Mouse (Mus musculus) limb, embryonic 15.5 days (tissue): ENCODE measurements around the gene Gm10130. TPM values are rescaled to one million over a fixed set of nuclear protein-coding genes. Genes with fewer than 3 reads are reported as not detected.
"Not testable (repeated sequence)": the region's sequence is repeated elsewhere in the genome, so short reads cannot be mapped to it uniquely, and the experiment has no call there.

Experiments used
- ATAC-seq: fragments of 200-750 bp; cut with Nextera tagmentation; 2 replicates; pipeline ENCODE4 v1.8.0; 2017; ENCODE audit warnings: low read depth, moderate TSS enrichment; ENCODE audit not compliant: insufficient number of reproducible peaks, low FRiP score, low TSS enrichment
- H3K27ac ChIP-seq: fragments of 300-500 bp; sonication (generic); 2 replicates; pipeline ENCODE4 v1.5.1; 2015; ENCODE audit warnings: moderate library complexity, mild to moderate bottlenecking, inconsistent platforms
- H3K27me3 ChIP-seq: fragments of 300-500 bp; sonication (generic); 2 replicates; pipeline ENCODE4 v1.6.1; 2015; ENCODE audit warnings: inconsistent platforms
- H3K36me3 ChIP-seq: fragments of 300-500 bp; sonication (generic); 2 replicates; pipeline ENCODE4 v1.6.1; 2015; ENCODE audit warnings: inconsistent platforms
- H3K4me1 ChIP-seq: fragments of 300-500 bp; sonication (generic); 2 replicates; pipeline ENCODE4 v1.6.1; 2015; ENCODE audit warnings: inconsistent platforms
- H3K4me2 ChIP-seq: fragments of 300-500 bp; sonication (generic); 2 replicates; pipeline ENCODE4 v1.6.1; 2015; ENCODE audit warnings: mild to moderate bottlenecking, inconsistent platforms
- H3K4me3 ChIP-seq: fragments of 300-500 bp; sonication (generic); 2 replicates; pipeline ENCODE4 v1.5.1; 2015; ENCODE audit warnings: mild to moderate bottlenecking, inconsistent platforms
- H3K9ac ChIP-seq: fragments of 300-500 bp; sonication (generic); 2 replicates; pipeline ENCODE4 v1.6.1; 2015; ENCODE audit warnings: inconsistent platforms
- H3K9me3 ChIP-seq: fragments of 300-500 bp; sonication (generic); 2 replicates; pipeline ENCODE4 v1.6.1; 2016; ENCODE audit warnings: inconsistent platforms
- WGBS: fragments of 180-500 bp; shearing (Covaris S2); methylation state at CpG from one replicate; pipeline ENCODE4 v1.1.7; 2015; 5-methylcytosine and 5-hydroxymethylcytosine counted together
- polyA plus RNA-seq: library from polyadenylated mRNA; unstranded; fragments of >200 nt; fragmentation: Nextera tagmentation; extraction: Ambion mirVana; gene quantifications from 2 replicates; pipeline ENCODE4 v1.2.1, GENCODE M21; 2015

Gene Gm10130
- polyA plus RNA-seq, 1 experiment from 2014 or later, result 4.6 TPM

DNA sequence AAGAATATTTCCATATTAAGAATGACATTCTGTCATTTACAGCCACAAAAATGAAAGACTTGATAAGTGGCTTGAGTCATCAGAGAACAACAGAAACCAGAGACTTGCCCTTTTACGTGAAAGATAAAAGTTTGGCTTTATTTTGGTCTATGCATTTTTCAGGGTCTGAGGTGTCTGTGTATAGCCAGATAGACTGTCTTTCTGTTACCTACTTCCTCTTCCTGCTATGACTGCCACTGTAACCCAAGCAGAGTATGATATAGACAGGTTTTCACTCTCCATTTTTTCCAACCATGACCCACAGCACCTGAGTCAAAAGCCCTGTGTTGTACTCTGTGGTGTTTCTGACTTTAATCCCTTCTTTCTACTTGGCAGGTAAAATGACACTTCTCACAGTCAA, 66.7 kb downstream of the Gm10130 start:
- no peak for ATAC-seq
- Histone ChIP-seq H3K4me1 (no peaks in the 10 kb centered on the region), H3K9ac (no peak overlapping the region), H3K4me3 (no peak overlapping the region), H3K36me3 (no peaks in the 10 kb centered on the region), H3K27me3 (no peaks in the 10 kb centered on the region), H3K9me3 (no peaks in the 10 kb centered on the region), H3K4me2 (no peak overlapping the region), H3K27ac (no peak overlapping the region)
- WGBS, result 88% methylated on average over 1 of the region's 1 CpGs

DNA sequence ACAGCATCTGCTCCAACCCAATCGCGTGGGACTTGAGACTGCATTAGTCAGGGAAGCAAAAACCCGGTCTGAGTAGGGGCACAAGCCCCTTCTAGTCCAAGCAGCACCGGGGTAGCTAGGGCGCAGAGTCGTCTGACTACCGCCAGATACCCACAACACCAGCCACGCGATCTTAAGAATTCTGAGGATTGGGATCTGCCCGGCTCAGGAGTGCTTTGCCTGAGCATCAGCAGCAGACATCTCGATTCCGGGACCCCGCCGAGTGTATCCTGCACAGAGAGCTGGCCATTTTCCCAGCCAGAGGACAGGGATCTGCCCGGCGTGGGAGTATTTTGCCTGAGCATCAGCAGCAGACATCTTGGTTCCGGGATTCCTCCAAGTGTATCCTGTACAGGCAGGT, 88.6 kb downstream of the Gm10130 start:
- H3K27ac ChIP-seq, ATAC-seq, H3K4me2 ChIP-seq, H3K4me1 ChIP-seq, H3K9ac ChIP-seq, H3K27me3 ChIP-seq, H3K4me3 ChIP-seq: not testable (repeated sequence)
- 88% methylated on average over 17 of the region's 17 CpGs for WGBS
- Histone ChIP-seq H3K9me3 (peaks cover 12% of the 10 kb centered on the region; the same call in 1 of the 2 replicates), H3K36me3 (peaks cover 17% of the 10 kb centered on the region)

Other genes with a start within 250 kb of the Gm10130 start
- 8.3 and 9.3 TPM in 2 replicates for gene Zfp120, start 187.0 kb upstream of the Gm10130 start, polyA plus RNA-seq
- gene Gm10770, start 144.0 kb upstream of the Gm10130 start, polyA plus RNA-seq, result not detected in 2 replicates
- not detected in 2 replicates for gene Gm14139, start 141.9 kb upstream of the Gm10130 start, polyA plus RNA-seq
- gene Zfp937, start 105.6 kb upstream of the Gm10130 start, polyA plus RNA-seq, result 9.0 TPM in 2 replicates
- 5.3 and 5.8 TPM in 2 replicates for gene Gm21994, start 68.1 kb upstream of the Gm10130 start, polyA plus RNA-seq
- gene Gm14124, start 66.2 kb upstream of the Gm10130 start, polyA plus RNA-seq, result 0.05 TPM in 1 of 2 replicates, not detected in the other
- gene 3300002I08Rik, start 39.1 kb downstream of the Gm10130 start, polyA plus RNA-seq, result 7.1 and 8.2 TPM in 2 replicates
- gene Zfp442, start 127.8 kb downstream of the Gm10130 start, polyA plus RNA-seq, result 7.0 and 7.8 TPM in 2 replicates
- 0.09 TPM in 1 of 2 replicates, not detected in the other for gene Zfp345, start 161.4 kb downstream of the Gm10130 start, polyA plus RNA-seq
- gene Cst7, start 246.7 kb downstream of the Gm10130 start, polyA plus RNA-seq, result 3.6 and 4.3 TPM in 2 replicates